Mouse (Mus musculus) heart, adult 11 months (tissue): ENCODE data around the gene Mcemp1.

ENCODE experiments used
- DNase-seq: peaks from one replicate; pipeline ENCODE4 v3.0.0; 2022

Gene Mcemp1

GRCm38 (mm10) chr8:3665507-3665906, at the start of gene Mcemp1:
Gene Mcemp1 (plus strand): TSS chr8:3665754.
- no peak for DNase-seq

DNA sequence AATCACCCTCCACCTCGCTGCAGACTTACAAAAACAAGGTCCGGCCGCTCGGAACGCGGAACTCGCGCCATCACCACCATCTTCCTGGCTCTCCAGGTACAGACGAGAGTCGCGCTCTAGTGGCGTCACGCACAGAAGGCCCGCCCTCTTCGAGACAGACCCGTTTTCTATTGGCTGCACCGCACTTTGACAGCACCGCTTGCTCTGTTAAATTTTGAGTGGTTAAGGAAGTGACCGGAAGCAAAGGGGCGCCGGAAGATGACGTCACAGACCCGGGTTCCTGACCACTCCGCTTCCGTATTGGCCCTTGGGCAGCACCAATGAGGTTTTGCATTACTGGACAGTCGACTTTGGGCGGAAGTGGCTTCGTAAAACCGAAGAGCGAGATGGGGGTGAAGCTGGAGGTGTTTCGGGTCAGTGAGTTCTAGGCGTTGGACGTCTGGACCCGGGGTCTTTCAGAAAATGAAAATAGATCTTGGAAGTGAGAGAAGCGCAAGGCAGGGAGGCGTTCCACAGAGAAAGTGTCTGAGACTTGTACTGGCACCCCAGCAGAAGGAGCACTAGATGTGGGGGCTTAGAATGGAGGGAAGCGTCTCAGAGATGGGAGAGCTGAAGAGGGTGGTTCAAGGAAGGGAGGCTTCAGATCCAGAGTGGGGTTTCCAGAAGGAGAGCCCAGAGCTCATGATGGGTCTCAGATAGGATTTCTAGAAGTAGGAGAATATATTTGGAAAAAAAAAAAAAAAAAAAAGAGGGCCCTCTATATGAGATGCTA, 44.2 kb upstream of the Mcemp1 start, which contains the start of the genes Xab2 and Pet100:
Gene Xab2 (minus strand): TSS at position 118 of the 772 bp plus-strand sequence.
Gene Pet100 (plus strand): TSS at position 350 of the 772 bp plus-strand sequence.
- DNase-seq = peak; percentile 100

DNA sequence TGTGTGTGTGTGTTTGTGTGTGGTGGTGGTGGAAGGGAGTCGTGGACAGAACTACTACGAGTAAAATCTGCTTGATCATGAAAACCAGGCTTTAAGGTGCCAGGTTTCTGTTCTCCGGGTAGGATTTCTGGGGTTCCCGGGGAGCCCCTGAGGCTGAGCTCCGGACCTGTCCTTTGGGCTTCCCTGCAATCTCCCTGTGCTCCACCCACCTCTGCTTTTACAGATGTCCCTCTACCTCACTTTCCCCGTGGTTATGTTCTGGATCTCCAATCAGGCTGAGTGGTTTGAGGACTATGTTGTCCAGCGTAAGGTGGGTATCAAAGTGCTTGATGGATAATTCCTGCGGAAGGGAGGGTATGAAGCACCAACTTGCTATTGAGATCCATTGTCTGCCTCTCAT, 43.4 kb upstream of the Mcemp1 start:
- no peak for DNase-seq

DNA sequence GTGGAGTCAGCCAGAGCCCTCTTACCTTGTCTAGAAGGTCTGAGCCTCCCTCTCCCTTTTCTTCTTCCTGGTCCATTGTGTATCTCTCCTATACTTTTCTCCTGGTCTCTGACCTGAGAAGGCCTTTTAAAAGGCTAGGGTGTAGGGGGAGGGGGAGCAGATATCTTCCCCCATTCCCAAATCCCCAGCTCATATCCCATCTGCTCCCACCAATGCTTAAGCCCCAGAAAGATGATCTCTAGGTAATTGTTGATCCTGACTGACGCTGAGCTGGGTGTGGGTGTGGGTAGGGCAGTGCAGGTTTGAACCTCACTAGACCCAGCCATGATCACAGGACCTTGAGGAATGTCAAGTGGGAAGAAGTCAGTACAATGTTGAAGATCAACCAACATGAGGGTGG, 40.1 kb upstream of the Mcemp1 start, which contains the start of gene Pcp2:
Gene Pcp2 (minus strand): TSS at position 101 of the 400 bp plus-strand sequence.
- no peak for DNase-seq

GRCm38 (mm10) chr8:3626971-3627370, 38.6 kb upstream of the Mcemp1 start:
- no peak for DNase-seq

- no peak for DNase-seq
Measured at GRCm38 (mm10) chr8:3628014-3628413, 37.5 kb upstream of the Mcemp1 start.

DNA sequence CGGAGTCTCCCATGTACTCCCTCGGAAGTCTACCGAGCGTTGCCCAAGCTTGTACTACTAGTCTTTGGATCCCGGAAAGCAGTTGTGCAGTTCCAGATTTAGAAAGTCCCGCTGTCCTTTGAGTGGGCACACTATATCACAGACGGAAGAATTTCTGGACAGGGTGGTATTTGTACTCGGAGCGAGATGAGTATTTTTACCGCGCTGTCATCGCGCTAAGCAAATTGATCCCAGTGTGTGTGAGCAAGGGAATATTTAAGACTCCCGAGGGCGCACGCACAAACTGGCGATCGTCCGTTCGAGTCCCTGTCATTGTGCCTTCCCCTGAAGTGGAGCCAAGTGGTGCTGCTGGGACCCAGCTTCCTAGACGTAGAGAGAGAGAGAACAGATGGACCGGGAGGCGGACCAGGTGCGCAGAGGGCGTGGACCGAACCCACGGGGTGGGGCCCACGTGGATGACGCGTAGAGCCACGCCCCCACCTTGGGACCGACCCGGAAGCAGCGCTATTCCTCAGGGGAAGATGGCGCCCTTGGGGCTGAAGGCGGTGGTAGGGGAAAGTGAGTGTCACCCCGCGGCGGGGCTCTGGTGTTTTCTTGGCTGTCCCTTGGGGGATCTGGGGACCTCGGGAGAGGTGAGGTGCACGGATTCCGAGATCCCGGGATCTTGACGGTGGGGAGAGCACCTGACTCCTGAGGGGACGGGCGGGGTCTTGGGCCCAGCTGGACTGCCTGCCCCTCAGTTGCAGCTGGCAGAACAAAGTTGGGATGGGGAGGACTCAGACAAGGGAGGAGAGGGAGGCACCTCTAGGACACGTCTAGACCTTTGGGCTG, 34.7 kb upstream of the Mcemp1 start, which contains the start of gene Stxbp2:
Gene Stxbp2 (plus strand): TSS at position 309 of the 831 bp plus-strand sequence.
- peak; percentile 94 for DNase-seq

- peak; percentile 88 for DNase-seq
Measured at GRCm38 (mm10) chr8:3631478-3631875, 34.1 kb upstream of the Mcemp1 start.

- peak; percentile 92 for DNase-seq
Measured at GRCm38 (mm10) chr8:3645804-3646203, 19.8 kb upstream of the Mcemp1 start.

DNA sequence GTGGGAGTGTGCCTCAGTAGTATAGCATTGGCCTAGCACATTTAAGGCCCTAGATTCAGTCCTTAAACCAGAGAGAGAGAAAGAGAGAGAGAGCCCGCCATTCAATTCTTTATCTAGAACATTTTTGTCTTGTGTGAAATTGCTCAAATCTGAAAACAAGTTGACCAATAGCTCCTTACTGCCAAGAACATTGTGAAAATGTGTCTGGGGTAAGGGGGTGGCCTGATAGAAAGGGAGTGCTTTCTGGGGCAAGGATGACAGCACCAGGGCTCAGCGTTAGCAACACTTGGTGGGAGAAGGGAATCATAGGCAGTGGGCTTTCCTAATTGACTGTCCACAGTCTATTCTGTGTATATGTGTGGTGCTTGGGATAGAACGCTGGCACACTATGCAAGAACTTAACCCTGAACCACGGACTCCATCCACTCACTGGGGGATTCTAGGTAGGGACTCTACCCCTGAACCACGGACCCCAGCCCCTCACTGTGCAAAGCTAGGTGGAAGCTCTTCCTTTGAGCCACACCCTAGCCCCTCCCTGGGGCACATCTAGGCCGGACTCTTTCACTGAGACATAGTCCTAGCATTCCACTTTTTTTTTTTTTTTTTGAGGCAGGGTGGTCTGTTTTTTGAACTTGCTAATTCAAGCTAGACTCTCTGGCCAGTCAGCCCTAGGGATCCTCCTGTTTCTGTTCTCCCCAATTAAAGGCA, 18.6 kb upstream of the Mcemp1 start:
- no peak for DNase-seq

DNA sequence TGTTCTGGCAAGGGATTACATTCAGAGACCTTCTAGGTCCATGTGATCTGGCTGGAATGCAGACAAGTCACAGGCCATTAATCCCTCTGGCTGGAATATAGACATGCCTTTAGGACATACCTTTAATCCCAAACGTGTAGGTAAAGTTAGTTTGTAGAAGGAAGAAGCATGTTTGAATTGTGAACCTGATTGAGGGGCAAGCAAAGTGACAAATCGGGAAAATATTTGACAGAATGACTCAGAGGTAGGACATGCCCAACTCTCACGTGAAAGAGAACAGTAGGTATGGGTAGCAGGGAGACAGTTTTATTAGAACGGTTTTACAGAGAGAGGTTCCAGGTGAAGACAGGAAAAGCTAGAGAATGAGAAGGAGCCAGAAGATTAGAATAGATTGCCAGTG, 18.0 kb upstream of the Mcemp1 start:
- no peak for DNase-seq

DNA sequence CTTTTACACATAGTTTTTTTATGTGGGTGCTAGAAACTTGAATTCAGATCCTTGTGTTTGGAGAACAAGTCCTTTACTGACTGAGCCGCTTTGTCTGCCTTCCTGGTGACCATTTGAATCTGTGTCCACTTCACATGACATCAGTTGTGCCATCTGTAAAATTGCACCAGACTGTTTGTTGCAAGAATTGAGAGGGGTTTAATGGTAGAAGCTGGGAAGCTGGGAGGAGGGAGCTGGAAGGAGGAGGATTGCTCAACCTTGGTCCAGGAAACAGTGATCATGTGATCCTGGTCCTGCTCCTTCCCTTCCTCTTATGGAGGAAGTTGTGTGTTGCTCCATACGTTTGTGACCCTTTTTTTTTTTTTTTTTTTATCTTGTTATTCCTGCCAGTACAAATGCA, 17.3 kb upstream of the Mcemp1 start:
- no peak for DNase-seq

GRCm38 (mm10) chr8:3648990-3649389, 16.6 kb upstream of the Mcemp1 start:
- no peak for DNase-seq

GRCm38 (mm10) chr8:3652845-3653244, 12.7 kb upstream of the Mcemp1 start:
- no peak for DNase-seq

DNA sequence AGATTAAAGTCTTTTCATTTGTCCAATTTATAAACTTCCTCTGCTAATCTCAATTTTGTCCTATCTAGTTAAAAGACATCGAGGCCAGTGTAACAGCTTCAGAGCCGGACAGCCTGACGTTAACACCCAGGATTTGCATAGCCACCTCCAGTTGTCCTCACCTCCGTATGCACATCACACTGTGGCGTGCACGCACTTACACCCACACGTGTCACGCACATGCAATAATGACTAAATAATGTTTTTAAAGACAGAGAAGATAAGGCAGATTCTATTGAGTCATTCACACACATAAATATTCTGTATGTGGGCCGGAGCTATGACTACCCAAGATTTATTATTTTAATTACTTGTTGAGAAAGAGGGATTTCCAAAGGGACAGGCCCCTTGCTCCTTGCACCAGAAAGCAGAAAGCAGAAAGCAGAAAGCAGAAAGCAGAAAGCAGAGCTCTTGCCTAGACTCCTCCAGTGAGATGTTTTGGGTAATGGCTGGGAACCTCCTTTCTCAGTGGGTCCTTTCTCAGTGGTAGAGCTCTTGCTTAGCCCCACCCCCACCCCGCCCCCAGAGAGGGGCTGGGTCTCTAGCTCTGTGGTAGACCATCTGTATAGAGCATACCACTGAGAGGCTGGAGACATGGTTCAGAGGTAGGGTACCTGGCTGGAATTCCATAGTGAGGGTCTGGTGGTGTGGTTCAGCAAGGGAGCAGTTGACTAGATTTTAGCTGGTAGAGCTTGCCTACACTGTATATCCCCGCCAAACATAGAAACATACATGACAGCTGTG, 10.6 kb upstream of the Mcemp1 start:
- no peak for DNase-seq

DNA sequence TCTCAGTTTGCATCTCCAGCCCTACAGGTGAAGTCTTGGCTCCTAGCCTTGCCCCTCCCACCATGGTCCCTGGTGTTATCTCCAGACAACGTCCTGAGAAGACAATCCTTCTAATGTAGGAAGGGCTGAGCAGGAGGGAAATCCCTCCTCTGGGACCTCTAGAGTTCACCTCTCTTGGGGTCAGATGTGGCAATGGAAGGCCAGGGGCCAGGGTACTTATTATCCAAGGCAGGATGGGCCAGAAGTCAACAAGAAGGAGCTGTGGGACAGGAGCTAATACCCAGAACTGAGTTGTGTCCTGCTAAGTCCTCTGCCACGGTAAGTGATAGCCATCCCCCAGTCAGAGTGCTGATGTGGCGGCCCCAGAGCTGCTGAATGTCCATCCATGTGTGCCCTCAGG, 10.0 kb upstream of the Mcemp1 start, which contains the start of gene Retn:
Gene Retn (plus strand): TSS at position 245 of the 400 bp plus-strand sequence.
- DNase-seq = no peak

DNA sequence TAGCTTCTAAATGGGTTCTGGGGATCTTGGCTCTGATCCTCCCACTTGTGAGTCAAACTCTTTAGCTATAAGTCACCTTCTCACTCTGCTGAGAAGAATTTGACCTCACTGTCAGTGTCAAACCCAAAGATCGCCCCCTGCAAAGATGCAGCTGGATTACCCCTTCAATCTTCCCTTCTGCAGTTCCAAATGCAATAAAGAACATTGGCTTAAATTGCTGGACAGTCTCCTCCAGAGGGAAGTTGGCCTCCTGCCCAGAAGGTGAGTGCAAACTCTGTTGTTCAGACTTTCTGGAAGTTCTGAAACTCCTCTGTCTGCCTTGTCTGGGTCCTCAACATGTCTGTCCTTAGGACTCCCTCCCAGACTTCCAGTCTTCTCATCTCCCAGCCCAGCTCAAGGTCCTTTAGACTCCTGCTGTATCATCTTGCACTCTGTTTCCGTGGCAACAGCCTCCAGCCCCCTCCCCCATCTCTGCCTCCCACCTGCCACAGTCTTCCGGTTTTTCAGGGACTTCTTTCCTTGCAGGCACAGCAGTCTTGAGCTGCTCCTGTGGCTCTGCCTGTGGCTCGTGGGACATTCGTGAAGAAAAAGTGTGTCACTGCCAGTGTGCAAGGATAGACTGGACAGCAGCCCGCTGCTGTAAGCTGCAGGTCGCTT, 8.7 kb upstream of the Mcemp1 start:
- no peak for DNase-seq

- no peak for DNase-seq
Measured at GRCm38 (mm10) chr8:3660889-3661288, 4.7 kb upstream of the Mcemp1 start.

GRCm38 (mm10) chr8:3664405-3664804, 1.1 kb upstream of the Mcemp1 start:
- no peak for DNase-seq

DNA sequence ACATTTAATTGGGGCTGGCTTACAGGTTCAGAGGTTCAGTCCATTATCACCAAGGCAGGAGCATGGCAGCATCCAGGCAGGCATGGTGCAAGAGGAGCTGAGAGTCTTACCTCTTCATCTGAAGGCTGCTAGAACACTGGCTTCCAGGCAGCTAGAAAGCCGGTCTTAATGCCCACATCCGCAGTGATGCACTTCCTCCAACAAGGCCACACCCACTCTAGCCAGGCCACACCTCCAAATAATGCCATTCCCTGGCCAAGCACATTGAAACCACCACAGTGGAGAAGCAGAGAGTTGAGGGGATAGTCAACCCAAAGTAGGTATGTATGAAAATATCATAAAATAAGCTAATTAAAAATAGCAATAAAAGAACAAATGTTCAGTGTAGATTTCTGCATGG, 4.8 kb downstream of the Mcemp1 start:
- DNase-seq = no peak

DNA sequence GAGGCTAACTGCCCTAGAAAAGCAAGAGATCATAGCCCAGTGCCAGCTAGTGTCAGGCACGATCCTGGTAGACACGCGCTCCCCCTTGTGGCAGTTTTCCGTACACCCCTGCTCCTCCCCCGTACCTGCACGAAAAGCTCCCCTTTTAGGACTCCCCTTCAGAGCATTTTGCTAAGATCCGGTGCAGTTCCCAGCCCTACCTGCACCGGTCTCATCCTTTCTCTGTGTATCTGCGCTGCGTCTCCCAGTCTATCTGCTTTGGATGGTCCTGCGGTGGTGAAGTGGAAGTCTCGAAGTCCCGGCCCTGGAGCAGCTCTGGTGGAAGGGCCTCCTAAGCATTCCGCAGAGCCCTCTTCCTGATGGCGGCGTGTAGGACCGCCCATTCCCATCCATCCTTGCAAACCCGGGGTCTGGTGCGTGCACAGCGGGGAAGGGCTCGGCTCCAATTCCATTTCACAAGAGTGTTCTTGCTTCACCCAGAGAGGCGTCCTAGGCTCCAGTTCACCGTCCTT, 6.5 kb downstream of the Mcemp1 start, which contains the start of gene Fcor:
Gene Fcor (minus strand): TSS at position 383 of the 512 bp plus-strand sequence.
- DNase-seq = peak; percentile 97
